Mouse (Mus musculus) bone marrow, adult 2 months (tissue): ENCODE results near the gene Map2k1. TPM values are rescaled to one million over a fixed set of nuclear protein-coding genes. Genes with fewer than 3 reads are reported as not detected.

ENCODE experiments used
- H3K27ac ChIP-seq: fragments of 200-500 bp; 2 replicates; pipeline ENCODE4 v1.5.1; 2012; ENCODE audit warnings: low read depth, mild to moderate bottlenecking, control low read depth, inconsistent platforms, low read length; ENCODE audit not compliant: control insufficient read depth, poor library complexity, insufficient read depth
- H3K4me1 ChIP-seq: fragments of 200-500 bp; 2 replicates; pipeline ENCODE4 v1.6.1; 2011; ENCODE audit warnings: low read length; ENCODE audit not compliant: control insufficient read depth, insufficient read depth
- H3K4me3 ChIP-seq: fragments of 200-500 bp; replicated peaks from 2 replicates; pipeline ENCODE3; 2011; ENCODE audit warnings: mild to moderate bottlenecking, low read depth, low read length, control low read depth; ENCODE audit not compliant: control insufficient read depth
- CTCF ChIP-seq: fragments of 200-500 bp; IDR thresholded peaks from 2 replicates; pipeline ENCODE4 v1.5.1; 2011; ENCODE audit warnings: low read length, control low read depth; ENCODE audit not compliant: control insufficient read depth, insufficient read depth
- POLR2A ChIP-seq: fragments of 200-500 bp; IDR thresholded peaks from 2 replicates; pipeline ENCODE4 v1.6.1; 2011; ENCODE audit warnings: low read depth, mild to moderate bottlenecking, control low read depth, low read length, borderline replicate concordance; ENCODE audit not compliant: control insufficient read depth
- WGBS: fragments of 180-500 bp; shearing (Covaris S2); methylation state at CpG from one replicate; pipeline ENCODE4 v1.1.7; 2018; 5-methylcytosine and 5-hydroxymethylcytosine counted together
- polyA plus RNA-seq: library from polyadenylated mRNA; stranded (reverse); fragments of >200 nt; gene quantifications from 2 replicates; pipeline ENCODE4 v1.2.4, GENCODE M21; 2011; ENCODE audit warnings: low replicate concordance; ENCODE audit not compliant: missing spikeins, insufficient read depth, insufficient read length

Map2k1 gene
- polyA plus RNA-seq, 1 experiment = 22.2 TPM

- Histone ChIP-seq H3K4me1 (peaks cover 3% of the 10 kb centered on the region), H3K27ac (no peak overlapping the region), H3K4me3 (no peak overlapping the region)
- TF ChIP-seq POLR2A (no peak), CTCF (no peak)
- 57% methylated on average over 2 of the region's 2 CpGs for WGBS
These were observed 13.3 kb downstream of the Map2k1 start for GRCm38 (mm10) chr9:64240116-64240515.

DNA sequence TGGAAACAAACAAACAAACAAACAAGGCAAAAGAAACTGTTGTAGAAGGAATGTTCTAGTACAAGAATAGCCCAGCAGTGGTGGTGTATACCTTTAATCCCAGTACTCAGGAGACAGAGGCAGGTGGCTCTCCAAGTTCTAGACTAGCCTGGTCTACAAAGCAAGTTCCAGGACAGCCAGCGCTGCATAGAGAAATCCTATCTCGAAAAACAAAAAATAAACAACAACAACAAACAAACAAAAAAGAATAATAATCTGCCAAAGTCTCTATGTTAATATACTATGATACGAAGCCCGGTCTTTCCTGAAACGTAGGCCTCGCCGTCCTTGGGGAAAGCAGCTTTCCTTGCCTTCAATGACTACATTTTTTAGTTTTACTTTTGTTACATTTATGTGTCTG, 17.4 kb downstream of the Map2k1 start:
- Histone ChIP-seq H3K4me3 (no peak overlapping the region), H3K4me1 (no peaks in the 10 kb centered on the region; the same call in 1 of the 2 replicates), H3K27ac (no peak overlapping the region)
- 89% methylated on average over 7 of the region's 7 CpGs for WGBS
- no peak for TF ChIP-seq CTCF
- TF ChIP-seq POLR2A = no peak

DNA sequence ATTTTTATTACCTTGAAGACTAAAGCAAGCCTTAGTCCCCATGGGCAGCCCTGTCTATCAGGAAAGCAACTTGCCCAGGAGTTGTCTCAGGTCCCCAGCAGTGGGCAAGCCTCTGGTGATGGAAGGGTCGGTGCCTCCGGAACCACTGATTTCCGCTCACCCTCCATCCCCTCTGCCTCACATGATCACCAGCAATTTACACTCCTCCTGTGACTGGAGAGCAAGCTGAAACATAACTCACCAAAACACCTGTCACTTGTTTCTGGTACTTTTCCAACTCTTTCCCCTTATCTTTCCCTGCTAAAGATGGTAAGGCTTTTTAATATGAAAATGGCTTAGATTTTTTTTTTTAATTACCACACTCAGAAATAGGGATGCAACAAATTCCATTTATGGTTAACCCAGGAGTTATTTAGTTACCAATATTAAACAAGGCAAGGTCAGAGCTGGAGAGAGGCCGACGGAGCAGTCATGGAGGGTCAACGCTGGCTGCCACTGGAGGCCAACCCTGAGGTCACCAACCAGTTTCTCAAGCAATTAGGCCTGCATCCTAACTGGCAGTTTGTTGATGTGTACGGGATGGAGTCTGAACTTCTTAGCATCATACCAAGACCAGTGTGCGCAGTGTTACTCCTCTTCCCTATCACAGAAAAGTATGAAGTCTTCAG, 18.5 kb downstream of the Map2k1 start, which contains the start of gene Uchl4:
Gene Uchl4, plus strand, starts transcription at position 434 of the 668 bp plus-strand sequence.
- 91% methylated on average over 8 of the region's 8 CpGs for WGBS
- no peak for TF ChIP-seq POLR2A
- no peak within 1 kb of the TSS for H3K4me3 ChIP-seq

DNA sequence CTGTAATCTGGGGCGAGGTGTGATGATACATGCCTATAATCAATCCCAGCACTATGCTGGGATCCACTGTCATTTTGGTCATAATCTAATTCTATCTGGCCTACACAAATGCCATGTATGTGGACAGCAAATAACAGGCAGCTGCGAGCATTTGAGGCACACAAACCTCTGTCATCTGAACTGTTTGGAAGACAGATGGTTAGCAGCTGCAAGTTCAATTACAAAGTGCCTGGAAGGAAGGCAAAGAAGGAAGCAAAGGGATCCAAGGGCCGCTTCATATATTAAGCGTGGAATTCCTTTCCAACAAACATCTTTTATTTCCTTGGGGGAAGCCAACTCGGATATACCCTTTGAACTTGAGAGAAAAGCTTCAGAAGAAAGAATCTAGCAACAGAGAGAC, 19.8 kb downstream of the Map2k1 start:
- H3K4me1 ChIP-seq = no peaks in the 10 kb centered on the region; the same call in 1 of the 2 replicates
- H3K27ac ChIP-seq = no peak overlapping the region
- TF ChIP-seq CTCF = no peak
- TF ChIP-seq POLR2A = no peak
- WGBS = 78% methylated on average over 5 of the region's 5 CpGs
- H3K4me3 ChIP-seq = no peak overlapping the region

More for the DNA sequence above, 18.5 kb downstream of the Map2k1 start, which contains the start of gene Uchl4:
- no peak within 1 kb of the TSS for H3K27ac ChIP-seq
- no peaks in the 10 kb centered on the region; the same call in 1 of the 2 replicates for H3K4me1 ChIP-seq

GRCm38 (mm10) chr9:64232257-64232957, 21.0 kb downstream of the Map2k1 start:
- no peak overlapping the region for H3K27ac ChIP-seq
- TF ChIP-seq CTCF = no peak
- TF ChIP-seq POLR2A = no peak
- H3K4me1 ChIP-seq = peaks cover 2% of the 10 kb centered on the region; the same call in 1 of the 2 replicates
- WGBS = 84% methylated on average over 9 of the region's 9 CpGs
- H3K4me3 ChIP-seq = no peak overlapping the region

DNA sequence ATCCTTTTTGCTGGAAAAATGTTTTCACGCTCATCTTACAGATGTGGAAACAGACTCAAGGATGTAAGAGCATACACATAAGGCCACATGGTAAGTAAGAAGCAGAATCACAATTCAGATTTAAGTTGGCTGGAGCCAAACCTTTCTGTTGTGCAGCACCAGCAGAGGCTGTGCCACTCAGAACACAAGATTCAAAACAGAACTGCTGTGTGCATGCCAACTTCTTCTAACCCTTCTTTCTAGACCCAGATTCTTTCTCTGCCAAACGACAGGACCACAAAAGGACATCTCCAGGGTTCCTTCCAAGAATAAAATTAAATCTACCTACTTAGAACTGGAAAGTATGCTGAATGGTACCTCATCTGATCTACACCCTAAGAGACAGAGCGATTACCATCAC, 21.8 kb downstream of the Map2k1 start:
- no peak for TF ChIP-seq CTCF
- TF ChIP-seq POLR2A = no peak
- peaks cover 4% of the 10 kb centered on the region; the same call in 1 of the 2 replicates for H3K4me1 ChIP-seq
- 86% methylated on average over 3 of the region's 3 CpGs for WGBS
- H3K4me3 ChIP-seq = no peak overlapping the region
- H3K27ac ChIP-seq = no peak overlapping the region

DNA sequence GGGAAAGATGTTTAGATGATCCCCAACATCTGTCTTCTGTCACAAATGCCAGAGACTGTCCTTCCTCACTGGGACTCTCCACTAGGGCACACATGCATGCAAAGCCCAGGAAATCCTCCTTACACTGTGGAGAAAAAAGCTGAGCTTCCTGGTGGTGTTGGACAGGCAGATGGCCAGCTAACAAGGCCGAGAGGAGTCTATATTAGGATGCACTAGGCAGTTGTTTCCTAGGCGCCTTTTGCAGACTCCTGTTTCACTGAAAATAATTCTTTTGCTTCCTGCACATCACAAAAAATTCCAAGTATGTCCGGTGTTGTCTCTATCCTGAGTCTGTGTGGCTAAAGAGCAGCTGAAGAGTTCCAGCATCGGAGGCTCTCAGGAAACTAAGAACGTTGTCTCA, 22.3 kb downstream of the Map2k1 start:
- 77% methylated on average over 5 of the region's 5 CpGs for WGBS
- H3K4me3 ChIP-seq = no peak overlapping the region
- H3K27ac ChIP-seq = no peak overlapping the region
- no peak for TF ChIP-seq POLR2A
- no peak for TF ChIP-seq CTCF
- H3K4me1 ChIP-seq = peaks cover 4% of the 10 kb centered on the region; the same call in 1 of the 2 replicates

GRCm38 (mm10) chr9:64228972-64229371, 24.5 kb downstream of the Map2k1 start:
- Histone ChIP-seq H3K4me1 (peaks cover 4% of the 10 kb centered on the region; the same call in 1 of the 2 replicates), H3K27ac (no peak overlapping the region), H3K4me3 (no peak overlapping the region)
- TF ChIP-seq CTCF (no peak), POLR2A (no peak)

GRCm38 (mm10) chr9:64227736-64228135, 25.7 kb downstream of the Map2k1 start:
- TF ChIP-seq CTCF (no peak), POLR2A (no peak)
- peaks cover 4% of the 10 kb centered on the region; the same call in 1 of the 2 replicates for H3K4me1 ChIP-seq
- no peak overlapping the region for H3K4me3 ChIP-seq
- WGBS = 7% methylated on average over 12 of the region's 12 CpGs
- H3K27ac ChIP-seq = no peak overlapping the region
